Mouse (Mus musculus) lung, postnatal 36 days (tissue): Measurements from ENCODE around the gene Cadps2.

ENCODE experiments used
- DNase-seq: peaks from one replicate; pipeline ENCODE4 v3.0.0; 2022; ENCODE audit warnings: mixed read lengths

Gene Cadps2

GRCm38 (mm10) chr6:23758249-23758648, 81.0 kb downstream of the Cadps2 start:
- peak; percentile 51 for DNase-seq

GRCm38 (mm10) chr6:23748823-23749222, 90.4 kb downstream of the Cadps2 start:
- DNase-seq = no peak

- DNase-seq = no peak
These were observed 99.2 kb downstream of the Cadps2 start for GRCm38 (mm10) chr6:23740010-23740409.

DNA sequence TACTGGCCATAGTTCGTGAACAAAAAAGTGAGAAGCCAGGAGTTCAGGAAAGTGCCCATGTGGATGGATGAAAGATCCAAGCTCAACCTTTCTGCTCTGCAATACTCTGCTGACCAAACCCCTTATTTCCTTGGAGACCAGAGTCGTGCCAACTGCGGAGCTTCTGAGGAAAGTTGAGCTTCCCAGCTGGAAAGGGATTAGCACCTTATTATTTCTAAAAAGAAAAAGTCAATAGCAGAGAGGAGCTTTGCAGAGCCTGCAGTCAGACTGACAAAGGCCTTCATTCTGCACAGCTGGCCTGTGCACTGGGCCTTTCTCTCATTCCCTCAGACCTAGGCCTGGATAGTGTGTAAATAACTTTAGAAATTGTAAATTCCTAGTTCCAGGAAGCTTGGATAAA, 106.5 kb downstream of the Cadps2 start:
- no peak for DNase-seq

DNA sequence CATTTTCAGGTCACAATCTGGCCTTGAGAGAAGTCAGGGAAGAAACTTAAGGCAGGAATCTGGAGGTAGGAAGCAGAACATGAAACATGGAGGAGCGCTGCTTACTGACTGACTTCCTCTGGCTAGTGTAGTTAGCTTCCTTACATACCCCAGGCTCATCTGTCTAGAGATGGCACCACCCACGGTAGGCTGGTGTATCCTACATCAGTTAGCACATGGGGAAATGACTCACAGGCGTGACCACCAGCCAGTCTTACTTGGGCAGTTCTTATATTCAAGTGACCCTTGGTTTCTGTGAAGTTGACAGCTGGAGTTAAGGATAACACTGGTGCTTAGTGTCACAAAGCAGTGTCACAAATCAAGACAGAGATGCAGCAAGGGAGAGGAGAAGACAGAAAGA, 110.6 kb downstream of the Cadps2 start:
- DNase-seq = no peak

DNA sequence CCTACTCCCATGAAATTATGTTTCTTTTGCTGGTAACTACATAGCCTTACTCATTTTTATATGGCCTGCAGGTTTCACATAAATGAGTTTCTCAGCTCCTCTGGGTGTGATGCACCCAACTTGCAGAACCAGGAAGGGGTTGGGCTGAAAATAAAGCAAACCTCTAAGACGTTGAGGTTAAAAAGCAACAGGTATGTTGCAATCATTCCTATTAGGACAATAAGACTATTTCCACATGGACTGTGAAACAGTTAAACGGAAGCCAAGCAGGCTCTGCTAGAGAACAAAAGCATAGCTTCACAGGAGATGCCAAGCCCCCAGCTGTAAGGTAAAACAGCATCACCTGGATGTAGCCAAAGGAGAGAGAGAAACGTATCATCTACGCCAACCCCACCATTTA, 115.5 kb downstream of the Cadps2 start:
- no peak for DNase-seq

DNA sequence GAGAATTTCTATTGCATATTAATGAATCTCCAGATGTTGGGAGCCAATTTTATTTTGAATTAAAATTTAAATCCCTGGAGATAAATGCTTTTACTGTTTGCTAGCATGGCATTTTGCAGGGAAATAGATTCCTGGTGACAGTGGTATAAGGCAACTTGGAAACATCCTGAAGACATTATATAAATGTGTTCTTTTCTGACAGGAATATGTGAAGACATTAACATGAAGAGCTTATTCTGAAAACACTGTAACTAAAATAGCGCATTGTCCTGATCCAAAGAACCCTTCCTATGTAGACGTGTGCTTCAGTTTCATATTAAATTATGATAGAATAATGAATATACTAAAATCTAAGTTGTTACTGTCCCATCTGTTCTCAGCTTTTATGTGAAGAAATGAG, 118.8 kb downstream of the Cadps2 start:
- DNase-seq = no peak

- DNase-seq = no peak
These were observed 131.7 kb downstream of the Cadps2 start for GRCm38 (mm10) chr6:23707506-23707905.

- DNase-seq = no peak
These were observed 138.3 kb downstream of the Cadps2 start for GRCm38 (mm10) chr6:23700879-23701278.

- DNase-seq = no peak
These were observed 161.0 kb downstream of the Cadps2 start for GRCm38 (mm10) chr6:23678172-23678571.

GRCm38 (mm10) chr6:23655036-23655435, 184.2 kb downstream of the Cadps2 start, which contains the start of gene Rnf148:
TSS of gene Rnf148 (minus strand) at chr6:23655136.
- DNase-seq = no peak

- DNase-seq = no peak
These were observed 189.0 kb downstream of the Cadps2 start, which contains the start of gene Rnf133 for GRCm38 (mm10) chr6:23650205-23650604. TSS of gene Rnf133 (minus strand) at chr6:23650305.

GRCm38 (mm10) chr6:23648732-23649131, 190.5 kb downstream of the Cadps2 start:
- DNase-seq = peak; percentile 5

GRCm38 (mm10) chr6:23647627-23648247, 191.5 kb downstream of the Cadps2 start:
- peak; percentile 77 for DNase-seq

- peak; percentile 7 for DNase-seq
These were observed 202.1 kb downstream of the Cadps2 start for GRCm38 (mm10) chr6:23637081-23637480.

DNA sequence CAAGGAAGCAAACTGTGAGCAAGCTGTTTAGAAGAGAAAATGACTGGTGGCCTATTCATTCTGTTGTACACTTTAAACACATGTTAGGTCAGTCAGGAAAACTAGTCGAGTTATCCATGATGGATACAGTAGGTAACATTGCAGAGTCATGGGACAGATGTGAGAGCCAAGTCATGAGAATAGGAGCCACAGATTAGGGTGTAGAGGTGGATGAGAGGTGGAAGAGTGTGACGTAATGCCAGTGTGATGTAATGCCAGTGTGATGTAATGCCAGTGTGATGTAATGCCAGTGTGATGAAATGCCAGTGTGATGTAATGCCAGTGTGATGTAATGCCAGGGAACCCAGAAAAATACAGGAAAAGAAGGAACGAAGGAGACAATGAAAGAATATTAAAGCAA, 204.0 kb downstream of the Cadps2 start:
- DNase-seq = no peak

DNA sequence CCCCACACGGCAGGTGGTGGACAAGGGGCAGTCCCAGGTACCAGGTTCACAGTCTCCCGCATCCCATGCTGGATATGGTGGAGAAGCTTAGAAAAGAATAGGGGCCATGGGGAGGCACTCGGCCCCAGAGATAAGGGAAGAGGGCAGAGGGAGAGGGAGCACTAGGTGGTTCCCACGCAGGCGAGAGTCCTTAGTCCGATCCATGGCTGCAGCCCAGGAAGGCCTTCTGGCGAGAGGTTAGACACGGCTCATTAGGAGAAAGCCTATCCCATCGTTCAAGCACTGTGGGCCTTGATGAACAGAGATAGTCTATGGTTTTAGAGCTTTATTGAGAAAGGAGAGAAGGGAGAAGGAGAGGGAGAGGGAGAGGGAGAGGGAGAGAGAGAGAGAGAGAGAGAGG, 205.2 kb downstream of the Cadps2 start:
- DNase-seq = no peak

GRCm38 (mm10) chr6:23630465-23630864, 208.8 kb downstream of the Cadps2 start:
- no peak for DNase-seq

DNA sequence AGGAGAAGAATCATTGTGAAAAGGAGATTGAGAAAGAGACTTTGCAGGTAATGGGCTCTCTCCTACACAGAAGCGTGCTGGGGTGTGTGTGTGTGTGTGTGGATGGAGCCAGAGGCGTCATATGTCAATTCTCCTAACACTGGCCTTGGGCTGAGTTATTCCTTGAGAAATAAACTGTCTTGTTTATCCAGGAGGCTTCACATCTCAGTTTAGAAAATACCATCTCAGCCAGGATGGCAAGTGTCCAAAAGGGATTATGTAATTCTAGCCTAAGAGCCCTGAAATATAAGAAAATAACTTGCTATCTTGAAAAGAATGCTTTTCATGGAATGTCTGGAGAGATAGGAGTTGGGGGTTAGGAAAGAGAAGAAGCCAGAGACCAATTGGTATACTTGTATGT, 264.1 kb downstream of the Cadps2 start:
- peak; percentile 30 for DNase-seq

DNA sequence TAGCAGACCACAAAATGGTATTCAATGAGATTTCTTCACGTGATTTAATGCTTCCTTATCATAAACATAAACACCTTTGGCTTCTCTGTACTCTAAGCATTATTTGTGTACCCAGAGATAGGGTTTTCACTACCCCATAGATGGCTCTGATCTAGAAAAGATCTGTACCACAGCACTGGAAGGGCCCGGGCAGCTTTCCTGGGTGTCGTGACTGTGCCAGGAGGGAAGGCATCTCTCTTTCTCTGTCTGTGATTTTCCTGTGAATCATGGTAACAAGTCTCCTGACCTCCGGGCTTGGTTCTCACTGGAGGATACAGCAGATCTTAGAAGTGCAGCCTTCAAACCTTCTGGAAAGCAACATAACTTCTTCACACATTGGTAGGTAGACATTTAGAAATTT, 265.5 kb downstream of the Cadps2 start:
- no peak for DNase-seq

- DNase-seq = no peak
These were observed 266.8 kb downstream of the Cadps2 start for GRCm38 (mm10) chr6:23572401-23572800.

DNA sequence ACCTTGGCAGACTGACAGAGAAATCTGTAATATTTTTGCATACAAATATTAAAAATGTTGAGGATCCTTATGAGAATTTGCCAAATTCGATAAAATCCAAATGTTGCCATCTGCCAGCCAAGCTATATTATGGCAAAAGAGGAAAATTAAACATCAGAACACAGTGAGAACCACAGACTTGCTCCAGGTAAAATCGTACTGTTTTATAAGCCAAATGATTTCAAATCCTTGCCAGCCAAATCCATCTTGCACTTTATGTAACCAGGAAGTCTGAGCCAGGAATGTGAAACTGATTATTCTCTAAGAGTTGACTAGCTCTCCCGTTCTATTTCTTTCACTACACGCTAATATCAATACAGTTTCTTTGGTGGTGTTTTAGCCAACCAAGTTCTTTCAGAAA, 269.5 kb downstream of the Cadps2 start:
- peak; percentile 12 for DNase-seq

GRCm38 (mm10) chr6:23568688-23569087, 270.5 kb downstream of the Cadps2 start:
- no peak for DNase-seq

DNA sequence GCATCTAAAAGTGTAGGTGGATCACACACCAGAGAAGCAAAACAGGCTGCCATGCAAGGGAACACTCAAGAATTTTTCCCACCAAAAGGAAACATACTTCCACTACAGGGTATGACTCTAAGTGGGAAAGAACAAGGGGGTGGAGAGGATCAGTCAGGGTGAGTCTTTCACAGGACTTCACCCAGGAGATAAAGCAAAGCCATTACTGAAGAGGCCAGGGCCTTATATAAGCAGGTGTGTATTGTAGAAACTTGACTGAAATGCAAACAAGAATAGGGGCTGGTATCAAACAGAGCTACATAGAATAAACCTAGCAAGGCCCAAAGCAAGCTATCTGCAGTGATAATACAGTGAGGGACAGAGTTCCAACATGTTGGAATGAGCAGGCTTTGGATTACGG, 271.6 kb downstream of the Cadps2 start:
- no peak for DNase-seq

DNA sequence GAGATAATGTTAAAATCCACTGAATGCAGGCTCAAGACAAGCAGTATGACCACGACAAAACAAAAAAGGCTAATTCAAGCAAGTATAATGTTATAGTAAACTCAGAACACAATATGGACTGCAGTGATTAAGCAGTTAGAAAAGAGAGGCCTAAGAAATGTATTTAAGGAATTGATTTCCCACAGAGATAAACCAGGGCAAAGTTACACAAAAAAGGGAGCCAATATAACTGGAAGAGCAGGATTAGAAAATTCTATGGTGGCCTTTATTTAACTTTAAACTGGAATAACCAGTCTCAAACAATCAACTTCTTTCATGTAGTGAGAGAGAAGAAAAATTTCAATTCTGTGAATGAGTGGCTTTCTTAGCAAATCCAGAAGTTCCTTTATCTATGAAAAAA, 289.3 kb downstream of the Cadps2 start:
- DNase-seq = no peak
